Mouse (Mus musculus): Measurements from ENCODE around the gene Tspan5. TPM values are rescaled to one million over a fixed set of nuclear protein-coding genes. Genes with fewer than 3 reads are reported as not detected.

Gene Tspan5
- total RNA-seq, 4 experiments from 2014 or later = 171 to 214 (median 184) TPM

- no peak for DNase-seq (ENCODE audit: low spot score in 2 of 2)
Measured at GRCm38 (mm10) chr3:138843180-138843579, 101.2 kb downstream of the Tspan5 start.

DNA sequence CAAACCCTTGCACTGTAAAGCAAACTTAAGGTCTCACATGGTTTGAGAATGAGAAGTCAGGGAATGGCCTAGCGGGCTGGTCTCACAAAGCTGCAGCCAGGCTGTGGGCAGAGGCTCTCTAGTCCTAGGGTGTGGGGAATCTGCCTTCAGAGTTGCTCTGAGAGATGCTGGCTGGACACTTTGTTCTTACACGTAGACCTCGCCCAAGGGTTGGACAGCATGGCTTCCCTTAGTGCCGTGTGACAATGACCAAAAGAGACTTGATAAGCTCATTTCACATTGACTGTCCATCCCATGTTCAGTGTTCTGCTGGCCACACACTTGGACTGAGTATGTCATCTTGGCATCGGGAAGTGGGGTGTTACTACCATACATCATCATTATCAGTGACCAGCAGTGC, 101.6 kb downstream of the Tspan5 start:
- no peak for DNase-seq (ENCODE audit: low spot score in 2 of 2)

DNA sequence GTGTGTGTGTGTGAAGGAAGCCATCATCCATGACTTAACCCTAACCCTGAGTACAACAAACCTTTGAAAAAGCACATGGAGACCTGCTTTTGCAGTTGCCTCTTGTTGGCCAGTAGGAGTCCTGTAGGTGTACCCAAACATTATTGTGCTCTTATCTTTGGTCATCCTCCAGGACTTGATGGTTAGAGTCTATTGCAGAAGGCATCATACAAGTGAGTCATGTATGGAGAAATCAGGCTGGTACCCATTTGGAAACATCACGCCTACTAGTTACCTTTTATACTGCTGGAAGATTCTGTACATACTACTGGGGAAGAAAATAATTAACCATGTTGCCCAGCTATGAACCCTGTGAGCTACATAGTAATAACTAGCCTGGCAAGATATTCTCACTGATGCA, 103.8 kb downstream of the Tspan5 start:
- no peak for DNase-seq (ENCODE audit: low spot score in 2 of 2)

GRCm38 (mm10) chr3:138847809-138848208, 105.8 kb downstream of the Tspan5 start:
- DNase-seq (ENCODE audit: low spot score in 2 of 2) = no peak

- peak in 1 of 2 experiments; percentile 41 for DNase-seq (ENCODE audit: low spot score in 2 of 2)
Measured at GRCm38 (mm10) chr3:138849755-138850301, 107.8 kb downstream of the Tspan5 start.

GRCm38 (mm10) chr3:138851876-138852275, 109.9 kb downstream of the Tspan5 start:
- DNase-seq (ENCODE audit: low spot score in 2 of 2) = no peak

DNA sequence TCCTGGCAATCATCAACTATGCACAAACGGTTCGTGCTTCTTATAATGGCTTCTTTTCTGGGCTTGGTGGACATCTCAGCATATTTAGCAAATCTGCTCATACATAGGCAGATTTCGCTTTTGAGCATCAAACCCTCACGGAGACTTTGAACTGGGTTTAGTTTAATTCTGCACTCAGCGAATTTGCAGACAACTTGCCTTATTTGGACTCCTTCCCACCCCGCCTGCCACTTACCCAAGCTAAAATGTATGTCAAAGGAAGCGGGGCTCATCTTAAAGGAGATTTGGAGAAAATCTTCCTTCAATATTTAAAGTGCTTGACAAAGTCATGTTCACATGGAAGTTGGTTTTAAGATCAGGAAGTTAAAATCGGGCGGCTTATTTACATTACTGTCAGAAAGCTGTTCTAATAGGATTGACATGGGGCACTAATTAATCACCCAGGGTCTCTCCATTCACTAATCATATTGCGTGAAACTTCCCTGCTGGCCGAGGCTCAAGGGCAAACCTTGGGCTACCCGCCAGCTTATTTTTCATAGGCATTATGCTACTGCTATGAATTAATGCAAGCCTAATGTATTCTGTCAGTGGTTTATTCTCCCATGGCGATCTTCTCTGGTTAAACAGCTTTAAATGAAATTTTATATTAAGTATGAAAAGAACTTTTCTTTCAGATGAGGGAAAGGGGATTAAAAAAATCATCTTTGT, 111.1 kb downstream of the Tspan5 start:
- no peak for DNase-seq (ENCODE audit: low spot score in 2 of 2)

- DNase-seq (ENCODE audit: low spot score in 2 of 2) = peak in 1 of 2 experiments; percentile 59
Measured at GRCm38 (mm10) chr3:138853996-138854836, 112.2 kb downstream of the Tspan5 start.

DNA sequence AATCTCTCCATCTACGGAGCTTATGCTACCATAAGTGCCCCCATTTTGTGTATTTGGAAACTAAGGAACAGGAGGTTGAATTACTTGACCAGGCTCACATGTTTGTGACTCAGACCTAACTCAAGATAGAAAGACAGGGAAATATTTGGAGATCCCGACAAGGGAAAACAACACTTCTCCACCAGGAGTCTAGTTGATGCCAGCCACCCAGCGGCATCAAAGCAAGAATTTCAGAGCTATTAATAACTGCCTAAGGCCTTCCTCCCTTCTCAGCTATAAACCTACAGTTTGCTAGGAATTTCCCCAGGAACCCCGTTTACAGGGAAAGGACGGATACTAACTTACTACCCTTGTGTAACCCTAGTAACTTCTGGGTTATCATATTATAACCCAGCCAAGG, 113.4 kb downstream of the Tspan5 start:
- DNase-seq (ENCODE audit: low spot score in 2 of 2) = no peak

DNA sequence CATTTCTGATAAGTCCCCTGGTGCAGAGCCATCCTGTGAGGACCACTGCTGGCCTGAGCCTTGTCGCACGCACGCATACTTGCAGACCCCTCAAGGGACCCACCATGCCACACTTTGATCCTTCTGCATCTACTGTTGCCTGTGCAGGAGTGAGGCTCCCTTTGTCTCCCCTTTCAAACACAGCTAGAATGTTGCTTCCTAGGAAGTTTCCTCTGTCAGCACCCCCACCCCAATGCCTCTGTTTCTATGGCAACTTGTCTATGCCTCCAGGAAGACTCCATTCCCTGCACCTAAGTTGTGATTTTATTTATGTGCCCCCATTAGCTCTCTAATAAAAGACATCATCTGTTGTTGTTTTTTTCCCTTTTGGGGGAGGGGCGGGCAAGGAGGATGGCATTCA, 115.0 kb downstream of the Tspan5 start:
- DNase-seq (ENCODE audit: low spot score in 2 of 2) = no peak

GRCm38 (mm10) chr3:138857805-138858546, 116.0 kb downstream of the Tspan5 start:
- DNase-seq (ENCODE audit: low spot score in 2 of 2) = no peak

DNA sequence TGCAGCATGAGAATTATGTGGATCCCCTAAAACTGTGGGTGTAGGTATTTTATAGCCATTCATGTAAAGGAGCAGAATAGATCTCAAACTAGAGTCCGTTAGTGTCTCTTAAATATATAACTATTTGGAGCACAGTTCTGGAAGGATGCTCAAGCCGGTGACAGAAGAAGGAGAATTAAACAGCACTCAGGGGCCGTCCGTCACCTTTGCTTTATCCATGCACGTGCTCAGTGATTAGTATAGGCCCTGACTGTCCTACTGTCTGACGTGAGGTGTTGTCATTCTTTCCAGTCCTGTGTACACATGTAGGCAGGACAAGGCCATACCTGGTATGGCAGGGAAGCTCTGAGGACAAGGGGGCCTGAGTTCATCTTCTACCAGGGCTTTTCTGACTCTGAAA, 116.7 kb downstream of the Tspan5 start:
- no peak for DNase-seq (ENCODE audit: low spot score in 2 of 2)

- DNase-seq (ENCODE audit: low spot score in 2 of 2) = peak; percentile 58 to 66
Measured at GRCm38 (mm10) chr3:138859166-138859565, 117.2 kb downstream of the Tspan5 start.

DNA sequence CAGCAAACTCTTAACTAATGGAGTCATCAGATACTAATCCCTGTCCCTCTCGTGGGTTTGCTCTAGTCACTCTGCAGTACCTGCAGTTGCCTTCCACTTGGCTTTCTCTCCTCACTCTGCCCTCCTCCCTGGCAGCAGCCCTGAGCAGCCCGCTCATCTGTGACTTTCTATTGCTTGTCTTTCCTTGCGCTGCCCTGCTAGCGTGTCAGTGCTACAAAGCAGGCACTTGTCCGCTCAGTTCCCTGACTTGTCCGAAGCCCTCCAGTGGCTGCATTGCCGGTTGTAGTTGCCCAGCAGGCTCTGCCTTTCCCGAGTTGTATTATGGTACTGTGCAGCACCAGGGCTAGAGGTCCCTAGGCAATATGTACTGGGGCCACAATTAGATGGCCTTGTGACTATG, 117.7 kb downstream of the Tspan5 start:
- DNase-seq (ENCODE audit: low spot score in 2 of 2) = peak in 1 of 2 experiments; percentile 45

DNA sequence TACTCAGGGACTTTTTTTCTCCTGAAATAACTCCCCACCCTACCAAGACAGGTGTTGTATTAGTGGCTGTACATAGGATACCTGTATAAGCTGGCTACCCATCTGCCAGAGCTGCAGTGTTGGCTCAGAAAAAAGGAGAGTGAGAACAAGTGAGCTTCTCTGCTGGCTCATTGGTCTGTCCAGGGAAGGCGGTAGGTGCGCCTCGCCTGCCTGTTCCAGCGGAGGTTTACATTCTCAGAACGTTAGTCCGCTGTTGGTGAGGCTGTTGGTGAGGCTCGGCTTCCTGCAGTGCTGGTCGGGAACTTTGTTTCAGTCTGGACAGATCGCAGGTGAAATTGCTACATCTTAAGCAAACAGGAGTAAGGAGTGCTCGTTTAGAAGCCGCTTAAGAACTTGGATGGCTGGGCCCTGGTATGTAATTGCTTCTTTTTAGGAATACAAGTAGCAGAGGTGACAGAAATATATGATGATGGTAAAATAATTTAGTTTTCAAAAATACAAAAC, 118.3 kb downstream of the Tspan5 start:
- no peak for DNase-seq (ENCODE audit: low spot score in 2 of 2)

DNA sequence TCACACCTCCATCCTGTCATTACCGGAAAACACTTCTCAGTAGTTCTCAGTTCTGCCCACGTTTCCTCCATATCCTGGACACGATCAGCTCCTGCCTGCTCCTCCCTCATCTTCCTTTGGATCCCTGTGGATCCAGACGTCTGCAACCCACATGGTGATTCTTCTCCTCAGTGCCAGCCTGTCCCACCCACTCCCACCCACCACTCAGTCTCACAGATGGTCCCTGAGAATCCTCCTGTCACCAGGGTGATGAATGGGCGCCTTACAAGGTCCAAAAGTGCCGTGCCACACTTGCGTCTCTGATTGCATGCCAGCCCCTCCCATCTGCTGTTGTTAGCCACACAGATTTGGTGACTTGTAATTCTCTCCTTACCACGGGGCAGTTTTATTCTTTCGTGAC, 119.0 kb downstream of the Tspan5 start:
- peak; percentile 55 to 60 for DNase-seq (ENCODE audit: low spot score in 2 of 2)

DNA sequence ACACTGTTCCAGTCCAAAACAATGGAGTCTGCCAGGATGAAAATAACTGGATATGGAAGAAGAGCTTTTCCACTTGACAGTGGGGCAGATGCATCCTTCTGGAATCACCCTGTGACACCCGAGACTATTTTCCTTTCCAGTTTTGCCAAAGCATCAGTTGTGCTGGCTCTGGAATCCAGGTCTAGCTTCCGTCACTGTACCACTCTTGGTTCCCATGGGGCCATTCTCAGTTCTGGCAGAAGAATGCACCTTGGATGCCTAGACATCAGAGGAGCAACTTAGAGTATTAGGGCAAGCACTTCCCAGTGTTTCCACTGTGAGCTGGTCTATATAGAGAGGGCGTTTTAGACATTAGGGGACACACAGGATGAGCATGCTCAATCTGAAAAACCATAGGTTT, 119.6 kb downstream of the Tspan5 start:
- no peak for DNase-seq (ENCODE audit: low spot score in 2 of 2)

- no peak for DNase-seq (ENCODE audit: low spot score in 2 of 2)
Measured at GRCm38 (mm10) chr3:138864166-138864648, 122.2 kb downstream of the Tspan5 start.

- DNase-seq (ENCODE audit: low spot score in 2 of 2) = no peak
Measured at GRCm38 (mm10) chr3:138865271-138865670, 123.3 kb downstream of the Tspan5 start.

- no peak for DNase-seq (ENCODE audit: low spot score in 2 of 2)
Measured at GRCm38 (mm10) chr3:138867149-138867848, 125.3 kb downstream of the Tspan5 start.

DNA sequence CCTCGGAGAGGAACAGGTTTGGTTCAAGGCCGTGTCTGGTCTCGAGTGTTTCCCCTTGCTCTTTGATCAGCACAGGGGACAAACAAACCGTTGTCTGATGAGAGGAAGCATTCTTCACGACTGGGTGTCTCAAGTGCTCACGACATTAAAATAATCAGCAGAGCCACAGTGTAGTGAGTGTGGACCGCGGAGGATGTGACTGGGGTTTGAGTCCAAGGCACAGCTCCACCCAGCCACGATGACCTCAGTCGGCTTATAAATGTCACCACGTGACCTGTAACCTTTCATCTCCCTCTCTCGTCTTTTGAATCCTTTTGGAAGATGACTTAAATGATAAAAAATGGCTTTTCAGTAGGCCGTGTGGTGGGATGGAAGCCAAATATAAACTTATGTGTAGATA, 126.4 kb downstream of the Tspan5 start:
- no peak for DNase-seq (ENCODE audit: low spot score in 2 of 2)

Measured in layer of hippocampus, adult 8-10 months (tissue).